Mouse (Mus musculus) cerebellum, adult 18-20 months (tissue): ENCODE measurements around the gene Fmo6.

Source experiments
- DNase-seq, 2 experiments: peaks; one replicate each; pipeline ENCODE4 v3.0.0; 2021

Gene Fmo6

GRCm38 (mm10) chr1:162912085-162912484 is 25.2 kb downstream of the Fmo6 start:
- no peak for DNase-seq

- DNase-seq, result no peak
These were observed 35.4 kb downstream of the Fmo6 start for GRCm38 (mm10) chr1:162901879-162902278.

- no peak for DNase-seq
These were observed 39.2 kb downstream of the Fmo6 start, which contains the start of gene Fmo2 for GRCm38 (mm10) chr1:162897838-162898811. Gene Fmo2, minus strand, starts transcription at chr1:162898726.

- DNase-seq, result peak; percentile 12 to 25
These were observed 41.4 kb downstream of the Fmo6 start for GRCm38 (mm10) chr1:162895900-162896299.

GRCm38 (mm10) chr1:162893014-162893413 is 44.3 kb downstream of the Fmo6 start:
- no peak for DNase-seq

- DNase-seq, result no peak
These were observed 45.3 kb downstream of the Fmo6 start for GRCm38 (mm10) chr1:162891980-162892451.

- DNase-seq, result no peak
These were observed 48.7 kb downstream of the Fmo6 start for GRCm38 (mm10) chr1:162888646-162889045.

GRCm38 (mm10) chr1:162887644-162888043 is 49.7 kb downstream of the Fmo6 start:
- DNase-seq, result no peak

GRCm38 (mm10) chr1:162886138-162886816 is 51.0 kb downstream of the Fmo6 start:
- no peak for DNase-seq

- no peak for DNase-seq
These were observed 54.6 kb downstream of the Fmo6 start for GRCm38 (mm10) chr1:162882681-162883080.

GRCm38 (mm10) chr1:162879595-162880369 is 57.5 kb downstream of the Fmo6 start:
- peak; percentile 25 to 30 for DNase-seq

GRCm38 (mm10) chr1:162875091-162875490 is 62.2 kb downstream of the Fmo6 start:
- DNase-seq, result no peak

- DNase-seq, result no peak
These were observed 65.5 kb downstream of the Fmo6 start for GRCm38 (mm10) chr1:162871701-162872311.

- DNase-seq, result no peak
These were observed 66.3 kb downstream of the Fmo6 start for GRCm38 (mm10) chr1:162870978-162871377.

GRCm38 (mm10) chr1:162867396-162867795 is 69.9 kb downstream of the Fmo6 start:
- DNase-seq, result no peak
